Mouse (Mus musculus) embryo, embryonic 10.5 days (tissue): ENCODE data around the gene Capzb.
A peak's percentile ranks its signal among the peaks of the same experiment; 100 is the strongest.

ENCODE experiments used
- DNase-seq: peaks from one replicate; pipeline ENCODE4 v3.0.0-alpha.2; 2015; ENCODE audit warnings: low spot score

Capzb gene

DNA sequence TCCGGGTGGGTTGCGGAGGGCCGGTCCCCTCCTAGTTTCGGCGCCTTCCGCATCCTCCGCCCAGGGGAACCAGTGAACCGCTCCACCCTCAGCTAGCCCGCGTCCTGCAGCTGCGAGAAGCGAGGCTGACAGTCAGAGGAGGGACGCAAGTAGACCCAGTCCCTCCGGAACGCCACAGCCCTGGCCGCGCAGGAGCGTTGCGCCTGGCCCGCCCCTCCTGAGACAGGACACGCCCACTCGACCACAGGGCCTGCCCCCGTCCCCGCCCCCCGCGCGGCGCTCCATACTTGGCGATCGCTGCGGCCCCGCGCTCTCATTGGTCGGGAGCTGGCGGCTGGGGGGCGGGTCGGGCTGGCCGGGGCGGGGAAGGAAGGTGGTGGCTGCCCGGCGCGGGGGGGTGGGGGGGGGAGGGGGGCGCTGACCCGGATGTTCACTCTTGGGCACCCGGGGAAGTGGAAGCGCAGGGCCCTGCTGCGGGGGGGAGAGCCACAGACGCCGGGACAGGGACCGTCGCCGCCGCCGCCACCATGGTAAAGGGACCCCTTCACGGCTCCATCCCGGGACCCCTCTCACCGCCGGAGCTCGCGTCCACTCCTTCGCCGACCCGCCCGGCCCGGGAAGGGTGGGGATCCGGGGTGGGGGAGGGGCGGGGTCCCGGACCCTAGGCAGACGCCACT is at the start of gene Capzb:
Gene Capzb, plus strand, starts transcription at position 401 of the 677 bp plus-strand sequence.
- peak; percentile 98 for DNase-seq

DNA sequence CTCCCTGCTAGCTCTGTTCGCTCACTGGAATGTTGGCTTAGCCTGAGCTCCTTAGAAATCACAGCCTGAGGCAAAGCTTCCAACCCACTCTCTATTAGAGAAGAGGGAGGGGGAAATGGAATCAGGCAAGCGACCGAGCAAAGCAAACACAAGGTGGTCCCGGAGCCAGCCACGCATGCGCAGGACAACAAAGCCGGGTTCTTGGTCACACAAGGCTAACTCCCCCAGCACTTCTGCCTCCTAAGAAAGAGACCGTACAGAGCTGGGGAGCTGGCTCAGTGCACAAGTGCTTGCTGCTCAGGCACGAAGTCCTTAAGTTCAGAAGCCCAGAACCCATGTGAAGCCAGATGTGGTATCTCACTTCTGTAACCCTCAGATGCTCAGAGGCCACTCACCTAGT is 49.7 kb upstream of the Capzb start:
- peak; percentile 60 for DNase-seq

DNA sequence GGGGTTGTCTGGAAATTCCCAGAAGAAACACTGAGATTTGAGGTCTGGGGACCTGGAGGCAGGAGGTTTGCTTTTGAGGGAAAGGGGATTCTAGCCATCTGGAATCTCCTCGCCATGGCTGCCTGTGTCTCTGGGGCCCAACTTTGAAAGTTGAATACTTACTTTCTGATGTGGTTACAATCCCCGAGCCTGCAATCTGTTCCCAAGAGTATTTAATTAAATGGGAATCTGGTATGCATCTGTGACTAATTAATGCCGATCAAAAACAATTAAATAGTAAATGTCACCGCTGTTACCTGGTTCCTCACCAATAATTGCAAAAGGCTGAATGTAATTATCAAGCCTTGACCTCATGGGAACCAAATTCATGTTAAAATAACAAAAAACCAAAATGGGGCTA is 48.1 kb upstream of the Capzb start:
- peak; percentile 19 for DNase-seq

DNA sequence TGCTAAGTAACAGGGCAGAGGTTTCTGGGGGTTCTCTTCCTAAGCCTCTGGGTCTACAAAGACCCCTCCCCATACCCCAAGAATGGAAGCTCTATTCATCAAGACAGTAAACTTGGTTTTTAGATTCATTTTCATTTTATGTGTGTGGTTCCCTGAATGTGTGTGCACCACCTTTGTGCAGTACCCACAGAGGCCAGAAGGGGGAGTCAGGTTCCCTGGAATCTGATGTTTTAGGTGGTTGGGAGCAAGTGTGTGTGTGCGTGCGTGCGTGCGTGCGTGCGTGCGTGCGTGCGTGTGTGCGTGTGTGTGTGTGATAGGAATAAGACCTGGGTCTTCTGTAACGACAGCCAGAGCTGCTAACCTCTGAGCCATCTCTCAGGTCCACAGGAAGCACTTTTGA is 47.5 kb upstream of the Capzb start:
- DNase-seq: peak; percentile 31

DNA sequence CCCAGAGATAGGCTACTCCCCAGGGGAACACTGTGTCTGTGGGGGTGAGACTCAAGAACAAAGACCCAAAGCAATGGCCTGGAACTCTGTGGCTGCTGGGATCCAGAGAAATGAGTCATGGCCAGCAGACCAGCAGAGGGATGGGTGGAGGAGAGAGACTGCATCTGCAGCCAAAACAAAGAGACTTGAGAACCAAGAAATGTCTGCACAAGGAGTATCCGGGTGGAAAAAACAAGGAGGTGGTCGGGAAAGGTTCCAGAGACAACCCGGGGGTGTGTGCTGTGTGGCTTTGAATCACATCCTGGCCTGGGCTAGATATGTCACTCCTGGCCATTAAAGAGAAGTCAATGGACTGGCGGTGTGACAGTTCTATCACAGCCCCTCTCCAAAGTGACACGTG is 45.9 kb upstream of the Capzb start:
- no peak for DNase-seq

DNA sequence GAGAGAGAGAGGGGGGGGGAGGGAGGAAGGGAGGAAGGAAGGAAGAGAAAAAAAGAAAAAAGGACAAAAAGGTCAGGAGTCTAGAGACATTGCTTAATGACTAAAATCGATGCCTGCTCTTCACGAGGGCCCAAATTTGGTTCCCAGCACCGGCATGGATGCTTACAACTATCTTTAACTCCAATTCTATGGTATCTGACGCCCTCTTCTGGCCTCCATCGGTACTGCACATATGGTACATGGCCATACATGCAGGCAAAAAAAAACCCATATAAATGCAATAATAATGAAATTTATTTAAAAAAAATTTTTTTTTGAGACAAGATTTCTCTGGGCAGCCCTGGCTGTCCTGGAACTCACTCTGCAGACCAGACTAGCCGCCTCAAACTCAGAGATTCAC is 41.3 kb upstream of the Capzb start:
- DNase-seq: no peak

DNA sequence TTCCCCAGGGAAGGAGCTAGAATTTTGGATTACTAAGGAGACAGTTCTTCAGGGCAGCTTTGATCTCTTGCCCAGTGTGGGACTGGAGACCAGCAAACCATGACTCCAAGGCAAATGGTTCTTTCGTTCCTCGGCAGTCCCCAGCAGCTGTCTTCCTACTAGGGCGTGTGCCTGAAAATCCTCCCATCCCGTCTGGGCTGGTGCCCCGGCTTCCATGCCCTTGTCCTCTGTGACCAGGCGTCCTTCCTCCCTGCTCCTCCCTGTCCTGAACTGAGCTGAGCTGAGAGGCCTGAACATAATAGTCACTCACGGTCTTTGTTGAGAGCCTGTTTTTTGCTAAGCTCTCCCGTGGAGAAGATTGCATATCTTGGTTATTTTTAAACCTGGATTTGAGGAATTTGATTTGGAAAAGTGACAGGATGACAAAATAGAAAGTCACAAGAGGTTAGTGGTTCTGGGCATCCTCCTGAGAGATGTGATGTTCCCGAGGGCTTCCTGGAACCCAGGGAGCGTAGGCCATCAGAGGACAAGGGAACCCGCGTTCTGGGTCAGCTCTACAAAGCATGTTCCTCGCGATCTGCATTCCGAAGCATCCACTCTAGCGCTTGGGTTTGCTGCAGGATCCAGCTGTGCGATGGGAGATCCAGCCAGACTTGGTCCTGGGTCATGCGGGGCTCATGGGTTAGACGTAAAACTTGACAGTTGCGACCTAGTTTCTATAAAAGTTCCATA is 38.0 kb upstream of the Capzb start:
- no peak for DNase-seq

DNA sequence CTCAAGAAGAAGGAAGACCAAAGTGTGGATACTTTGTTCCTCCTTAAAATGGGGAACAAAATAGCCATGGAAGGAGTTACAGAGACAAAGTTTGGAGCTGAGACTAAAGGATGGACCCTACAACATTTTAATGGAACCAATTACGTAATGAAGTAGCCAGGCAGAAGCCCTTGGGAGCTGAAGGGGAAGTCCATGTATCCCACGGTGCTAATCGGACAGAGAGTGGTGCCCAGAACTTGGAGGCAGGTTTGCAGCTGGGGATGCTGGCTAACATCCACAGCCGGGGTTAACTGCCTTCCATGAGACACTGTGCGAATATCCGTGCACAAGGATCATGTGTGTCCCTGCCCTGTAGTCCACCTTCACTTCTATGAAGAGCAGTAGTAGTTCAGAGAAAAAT is 36.2 kb upstream of the Capzb start:
- no peak for DNase-seq

DNA sequence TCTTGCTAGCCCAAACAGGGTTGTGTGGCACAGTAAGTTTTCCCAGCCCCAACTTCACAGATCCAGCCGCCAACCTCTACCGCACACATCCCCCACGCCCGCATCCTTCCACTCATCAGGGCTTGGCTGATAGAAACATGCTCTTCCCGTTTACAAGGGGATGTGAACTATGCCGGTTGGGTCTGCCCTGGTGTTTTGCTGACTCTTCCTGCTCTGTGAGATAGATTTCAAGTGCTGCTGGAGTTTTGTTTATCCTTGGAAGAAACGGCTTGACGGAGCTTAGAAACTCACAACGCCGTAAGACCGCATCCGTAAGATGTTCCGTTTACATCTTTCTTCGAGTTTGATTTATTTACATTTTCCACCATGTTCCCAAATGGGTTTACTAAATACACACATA is 34.3 kb upstream of the Capzb start:
- DNase-seq: no peak

GRCm38 (mm10) chr4:139161076-139161475 is 31.6 kb upstream of the Capzb start:
- no peak for DNase-seq

DNA sequence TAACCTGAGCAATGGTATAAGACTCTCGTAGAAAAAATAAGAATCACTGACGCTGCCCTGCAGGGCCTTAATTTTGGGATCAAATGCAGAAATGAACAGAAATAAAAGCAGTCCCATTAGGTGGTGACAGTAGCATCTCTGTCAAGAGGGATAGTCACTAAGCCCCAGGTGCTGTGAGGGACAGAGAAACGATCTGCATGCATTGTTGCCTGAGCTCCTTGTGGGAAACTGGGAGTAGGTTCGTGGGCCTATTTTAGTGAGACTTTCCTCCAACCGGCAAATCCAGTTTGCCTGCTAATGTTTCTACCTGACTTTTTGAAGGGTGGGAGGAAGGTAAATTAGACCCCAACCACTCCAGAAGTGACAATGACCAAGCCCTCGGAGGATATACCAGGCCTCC is 28.6 kb upstream of the Capzb start:
- DNase-seq: no peak

GRCm38 (mm10) chr4:139165259-139165658 is 27.4 kb upstream of the Capzb start:
- DNase-seq: no peak

DNA sequence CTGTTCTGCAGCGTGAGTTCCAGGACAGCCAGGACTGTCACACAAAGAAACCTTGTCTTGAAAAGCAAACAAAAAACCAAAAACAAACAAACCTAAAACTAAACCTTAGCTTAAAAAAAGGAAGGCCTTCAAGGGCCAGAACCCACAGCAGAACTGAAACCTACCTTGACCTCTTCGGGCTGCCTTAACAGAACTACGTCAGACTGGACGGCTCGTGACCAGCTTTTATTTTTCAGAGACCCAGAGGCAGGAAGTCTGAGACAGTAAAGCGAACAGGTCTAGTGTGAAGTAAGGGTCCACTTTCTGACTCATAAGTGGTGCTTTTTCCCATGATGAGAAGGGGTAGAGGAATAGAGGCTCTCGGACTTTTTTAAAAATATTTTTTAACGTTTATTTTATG is 26.5 kb upstream of the Capzb start:
- DNase-seq: no peak

GRCm38 (mm10) chr4:139167107-139167506 is 25.6 kb upstream of the Capzb start:
- no peak for DNase-seq

GRCm38 (mm10) chr4:139168985-139169747 is 23.5 kb upstream of the Capzb start:
- peak; percentile 51 for DNase-seq

- DNase-seq: peak; percentile 42
Observed at GRCm38 (mm10) chr4:139169748-139170279, 22.9 kb upstream of the Capzb start.

DNA sequence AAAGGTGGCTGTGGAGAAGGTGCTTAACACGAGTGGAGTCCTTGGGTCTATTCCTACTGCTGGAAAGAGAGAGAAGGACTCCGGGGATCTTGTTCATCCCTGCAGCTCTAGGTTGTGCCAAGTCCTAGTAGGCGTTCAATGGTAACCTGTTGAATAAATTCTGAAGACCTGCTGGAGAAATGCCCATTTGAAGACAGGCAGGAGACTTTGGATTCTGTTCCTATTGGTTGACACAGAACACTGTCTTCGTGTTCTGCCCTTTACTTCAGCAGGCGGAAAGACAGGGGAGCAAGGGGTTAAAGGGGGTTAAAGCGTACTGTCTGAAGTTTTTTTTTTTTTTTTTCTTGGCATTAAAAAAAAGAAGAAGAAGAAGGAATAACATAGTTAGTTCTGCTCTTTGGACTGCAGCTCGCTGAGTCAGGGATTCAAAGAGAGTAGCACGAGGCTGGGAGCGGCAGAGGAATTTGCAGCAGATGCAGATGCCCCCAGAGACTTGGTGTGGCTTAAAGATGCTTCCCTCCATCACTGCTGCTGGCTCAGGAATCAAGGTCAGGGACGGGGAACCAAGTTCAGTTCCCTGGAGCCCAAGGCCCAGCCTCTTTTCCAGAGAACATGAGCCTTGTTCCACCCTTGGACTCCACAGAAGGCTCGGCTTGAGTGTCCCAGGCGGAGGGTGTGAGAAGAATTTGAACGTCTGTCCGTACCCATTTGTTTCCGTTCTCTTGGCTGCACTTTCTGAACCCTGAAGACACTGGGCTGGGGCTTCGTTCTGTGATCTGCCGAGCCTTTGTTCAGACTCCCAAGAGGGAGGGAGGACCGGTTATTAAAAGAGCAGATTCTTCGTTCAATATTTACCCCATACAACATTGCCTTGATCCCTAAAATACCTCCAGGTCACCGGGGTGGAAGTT is 17.4 kb upstream of the Capzb start:
- peak; percentile 12 for DNase-seq

DNA sequence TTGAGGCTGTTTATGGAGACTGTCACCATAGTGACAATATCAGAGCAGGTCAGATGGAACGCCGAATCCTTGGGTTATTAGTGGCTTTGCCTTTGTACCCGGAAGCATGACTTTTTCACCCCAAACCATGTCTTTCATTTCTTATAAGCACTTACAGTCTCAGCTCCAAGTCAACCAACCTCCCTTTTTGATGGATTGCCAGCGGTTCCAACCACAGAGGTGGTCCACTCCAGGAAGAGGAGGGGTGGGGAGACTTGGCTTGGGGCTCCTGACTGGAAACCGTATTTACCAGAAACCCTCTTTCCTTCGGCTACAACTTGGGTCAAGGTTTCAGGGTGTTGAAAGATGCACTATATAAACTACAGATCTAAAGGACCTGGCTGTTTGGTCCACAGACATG is 16.7 kb upstream of the Capzb start:
- no peak for DNase-seq

DNA sequence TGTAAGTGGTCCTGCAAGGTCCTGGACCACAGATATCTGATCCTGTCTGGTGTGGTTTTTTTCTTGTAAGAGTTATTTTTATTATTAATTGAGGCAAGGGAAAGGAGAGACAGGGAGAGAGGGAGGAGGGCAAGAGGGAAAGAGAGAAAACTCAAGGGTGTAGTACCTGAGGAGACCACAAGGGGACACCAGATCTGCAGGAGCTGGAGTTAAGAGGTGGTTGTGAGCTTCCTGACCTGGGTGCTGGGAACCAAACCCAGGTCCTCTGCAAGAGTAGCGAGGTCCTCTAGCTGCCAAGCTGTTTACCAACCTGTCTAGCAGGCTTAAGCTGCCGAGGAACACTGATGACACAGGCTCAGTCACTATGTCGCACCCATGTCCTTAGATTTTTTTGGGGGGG is 14.8 kb upstream of the Capzb start:
- no peak for DNase-seq

DNA sequence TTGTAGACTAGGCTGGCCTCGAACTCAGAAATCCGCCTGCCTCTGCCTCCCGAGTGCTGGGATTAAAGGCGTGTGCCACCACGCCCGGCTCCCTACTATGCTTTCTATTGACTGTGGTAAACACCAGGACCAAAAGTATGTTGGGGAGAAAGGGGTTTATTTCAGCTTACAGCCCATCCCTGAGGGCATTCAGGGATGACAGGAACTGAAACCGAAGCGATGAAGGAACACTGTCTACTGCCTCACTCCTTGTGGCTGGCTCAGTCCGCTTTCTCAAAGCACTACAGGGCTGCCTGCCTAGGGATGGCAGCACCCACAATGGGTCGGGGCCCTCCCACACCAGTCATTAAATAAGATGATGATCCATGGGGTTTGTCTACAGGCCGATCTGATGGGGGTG is 14.3 kb upstream of the Capzb start:
- no peak for DNase-seq

DNA sequence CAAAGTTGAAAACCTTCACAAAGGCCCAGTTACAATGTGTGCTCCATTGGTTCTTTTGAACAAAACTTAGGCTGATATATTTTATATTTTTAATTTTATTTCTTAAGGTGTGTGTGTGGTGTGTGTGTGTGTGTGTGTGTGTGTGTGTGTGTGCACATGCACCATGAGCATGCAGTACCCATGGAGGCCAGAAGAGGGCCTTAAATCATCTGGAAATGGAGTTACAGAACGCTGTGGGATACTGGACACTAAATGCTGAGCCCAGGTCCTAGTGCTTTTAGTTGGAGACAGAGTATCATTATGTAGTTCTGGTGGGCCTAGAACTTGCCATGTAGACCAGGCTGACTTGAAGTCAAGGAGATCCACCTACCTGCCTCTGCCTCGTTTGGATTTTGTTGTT is 13.5 kb upstream of the Capzb start:
- DNase-seq: no peak
